Mouse (Mus musculus): Measurements from ENCODE around the gene Acot5. TPM values are rescaled to one million over a fixed set of nuclear protein-coding genes. Genes with fewer than 3 reads are reported as not detected.

The Acot5 gene
- total and polyA plus RNA-seq, 2 experiments from 2014 or later: 1.1 to 2.0 TPM

DNA sequence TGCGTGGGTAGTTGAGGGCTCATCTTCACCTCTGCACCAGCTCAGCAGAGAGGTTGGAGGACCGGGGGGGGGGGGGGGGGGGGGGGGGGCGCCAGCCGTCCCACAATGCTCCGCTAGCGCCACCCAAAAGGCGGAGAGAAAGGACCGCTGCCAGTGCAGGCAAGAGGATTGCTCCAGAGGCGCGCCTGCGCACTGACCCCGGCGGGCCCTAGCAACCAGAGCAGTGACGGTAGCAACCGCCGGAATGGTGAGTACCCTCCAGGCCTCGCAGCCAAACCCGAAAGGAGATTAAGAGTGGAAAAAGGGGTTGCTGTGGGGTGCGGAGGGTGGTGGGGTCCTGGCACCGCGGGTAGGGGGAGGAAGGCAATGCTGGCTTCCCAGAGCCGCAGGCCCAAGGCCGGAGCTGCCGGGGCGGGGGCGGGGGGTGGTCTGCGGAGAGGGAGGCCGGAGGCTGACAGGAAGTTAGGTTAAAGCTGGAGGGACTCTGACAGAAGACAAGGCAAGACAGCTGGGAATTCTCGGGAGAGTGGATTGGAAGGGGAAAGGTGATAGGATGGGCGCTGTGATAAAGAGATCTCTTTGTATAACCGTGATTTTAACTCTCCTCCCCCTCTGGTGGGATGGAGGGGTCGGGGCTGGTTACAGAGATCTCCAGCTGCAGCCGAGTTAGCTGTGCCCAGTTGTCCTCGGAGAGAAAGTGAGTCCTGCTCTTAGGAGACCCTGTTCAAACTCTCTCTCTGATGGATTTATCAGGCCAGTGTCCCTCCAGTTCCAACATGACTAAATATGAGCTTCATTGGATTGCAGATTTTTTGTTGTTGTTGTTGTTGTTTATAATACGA is 45.2 kb downstream of the Acot5 start, which contains the start of gene Dnal1:
TSS of gene Dnal1 (plus strand) at position 214 of the 842 bp plus-strand sequence.
- ATAC-seq (ENCODE audit: low FRiP score): peak; percentile 92
- Histone ChIP-seq H3K4me1 (ENCODE audit: insufficient read depth, low read length) (no peaks in the 10 kb centered on the region), H3K4me3 (ENCODE audit: low read depth, low read length) (peak within 1 kb of the TSS; percentile 81), H3K36me3 (ENCODE audit: insufficient read depth, low read length) (no peaks in the 10 kb centered on the region), H3K4me2 (ENCODE audit: low read depth, low read length, poor library complexity, severe bottlenecking) (peak within 1 kb of the TSS; percentile 73), H3K27ac (ENCODE audit: low read depth, low read length) (peak within 1 kb of the TSS; percentile 78), H3K27me3 (ENCODE audit: insufficient read depth, low read length) (no peaks in the 10 kb centered on the region), H3K9ac (replicated peaks; ENCODE audit: low read length, poor library complexity, severe bottlenecking) (peak within 1 kb of the TSS; percentile 79), H3K9me3 (ENCODE audit: low read length) (no peaks in the 10 kb centered on the region)
- 2% methylated on average over 30 of the region's 35 CpGs for WGBS
- DNase-seq (ENCODE audit: low spot score): peak; percentile 97
- TF ChIP-seq CTCF (IDR thresholded peaks at IDR 0.05): peak; percentile 26; the same call in 1 of the 2 replicates

DNA sequence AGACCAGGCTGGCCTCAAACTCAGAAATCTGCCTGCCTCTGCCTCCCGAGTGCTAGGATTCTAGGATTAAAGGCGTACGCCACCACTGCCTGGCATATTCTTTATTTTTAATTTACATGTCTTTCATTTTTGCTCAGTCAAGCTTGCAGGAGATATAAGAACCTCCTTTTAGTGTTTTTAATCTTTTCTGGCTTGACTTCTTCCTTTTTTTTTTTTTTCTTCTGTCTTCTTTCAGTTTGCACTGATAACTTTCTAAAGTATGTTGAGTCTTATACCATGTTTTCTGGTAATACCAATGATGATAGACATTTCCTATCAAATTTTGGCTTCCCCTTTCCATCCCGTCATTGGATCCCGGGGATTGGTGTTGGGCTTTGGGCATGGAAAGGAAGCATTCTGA is 50.5 kb downstream of the Acot5 start:
- ATAC-seq (ENCODE audit: low FRiP score): no peak
- 96% methylated on average over 5 of the region's 5 CpGs for WGBS
- no peak for TF ChIP-seq CTCF (IDR thresholded peaks at IDR 0.05)

More for the DNA sequence above, 50.5 kb downstream of the Acot5 start:
- Histone ChIP-seq H3K27ac (ENCODE audit: low read depth, low read length) (no peak overlapping the region), H3K4me3 (ENCODE audit: low read depth, low read length) (no peak overlapping the region), H3K9ac (replicated peaks; ENCODE audit: low read length, poor library complexity, severe bottlenecking) (no peak overlapping the region), H3K9me3 (ENCODE audit: low read length) (no peaks in the 10 kb centered on the region), H3K36me3 (ENCODE audit: insufficient read depth, low read length) (0 out of 2 replicates have a peak, but pooled peaks cover 2% of the 10 kb centered on the region), H3K4me2 (ENCODE audit: low read depth, low read length, poor library complexity, severe bottlenecking) (no peak overlapping the region), H3K4me1 (ENCODE audit: insufficient read depth, low read length) (no peaks in the 10 kb centered on the region), H3K27me3 (ENCODE audit: insufficient read depth, low read length) (no peaks in the 10 kb centered on the region)
- no peak for DNase-seq (ENCODE audit: low spot score)

Other genes with a start within 250 kb of the Acot5 start
- 17.5 and 17.8 TPM in 2 replicates for gene Numb, start 147.4 kb upstream of the Acot5 start, total RNA-seq (2014; rRNA removed)
- 9.0 TPM in 2 replicates for gene Numb, start 147.4 kb upstream of the Acot5 start, polyA plus RNA-seq (2015; fragmentation: Nextera tagmentation; extraction: Ambion mirVana)
- gene Riox1, start 118.7 kb upstream of the Acot5 start, total RNA-seq (2014; rRNA removed): 25.3 and 27.8 TPM in 2 replicates
- 10.4 and 12.6 TPM in 2 replicates for gene Riox1, start 118.7 kb upstream of the Acot5 start, polyA plus RNA-seq (2015; fragmentation: Nextera tagmentation; extraction: Ambion mirVana)
- gene Heatr4, start 84.5 kb upstream of the Acot5 start, total RNA-seq (2014; rRNA removed): 0.05 TPM in 1 of 2 replicates, not detected in the other
- 0.10 TPM in 1 of 2 replicates, not detected in the other for gene Heatr4, start 84.5 kb upstream of the Acot5 start, polyA plus RNA-seq (2015; fragmentation: Nextera tagmentation; extraction: Ambion mirVana)
- gene Acot2, start 81.5 kb upstream of the Acot5 start, total RNA-seq (2014; rRNA removed): 16.7 and 20.7 TPM in 2 replicates
- 22.1 and 26.0 TPM in 2 replicates for gene Acot2, start 81.5 kb upstream of the Acot5 start, polyA plus RNA-seq (2015; fragmentation: Nextera tagmentation; extraction: Ambion mirVana)
- gene Acot1, start 59.8 kb upstream of the Acot5 start, total RNA-seq (2014; rRNA removed): 117 and 120 TPM in 2 replicates
- 114 and 120 TPM in 2 replicates for gene Acot1, start 59.8 kb upstream of the Acot5 start, polyA plus RNA-seq (2015; fragmentation: Nextera tagmentation; extraction: Ambion mirVana)
- 0.33 and 1.7 TPM in 2 replicates for gene Acot4, start 30.9 kb upstream of the Acot5 start, total RNA-seq (2014; rRNA removed)
- 0.84 and 1.3 TPM in 2 replicates for gene Acot4, start 30.9 kb upstream of the Acot5 start, polyA plus RNA-seq (2015; fragmentation: Nextera tagmentation; extraction: Ambion mirVana)
- gene Gm49366, start 30.4 kb upstream of the Acot5 start, total RNA-seq (2014; rRNA removed): not detected in 2 replicates
- gene Gm49366, start 30.4 kb upstream of the Acot5 start, polyA plus RNA-seq (2015; fragmentation: Nextera tagmentation; extraction: Ambion mirVana): not detected in 2 replicates
- gene Acot3, start 17.2 kb upstream of the Acot5 start, total RNA-seq (2014; rRNA removed): 0.77 and 3.4 TPM in 2 replicates
- 0.99 and 2.0 TPM in 2 replicates for gene Acot3, start 17.2 kb upstream of the Acot5 start, polyA plus RNA-seq (2015; fragmentation: Nextera tagmentation; extraction: Ambion mirVana)
- gene Acot6, start 31.3 kb downstream of the Acot5 start, total RNA-seq (2014; rRNA removed): 4.7 and 5.8 TPM in 2 replicates
- gene Acot6, start 31.3 kb downstream of the Acot5 start, polyA plus RNA-seq (2015; fragmentation: Nextera tagmentation; extraction: Ambion mirVana): 1.4 and 1.7 TPM in 2 replicates
- gene Dnal1, start 45.0 kb downstream of the Acot5 start, total RNA-seq (2014; rRNA removed): 15.6 and 17.1 TPM in 2 replicates
- gene Dnal1, start 45.0 kb downstream of the Acot5 start, polyA plus RNA-seq (2015; fragmentation: Nextera tagmentation; extraction: Ambion mirVana): 7.1 and 10.7 TPM in 2 replicates
- gene Pnma1, start 79.2 kb downstream of the Acot5 start, total RNA-seq (2014; rRNA removed): 6.0 and 8.1 TPM in 2 replicates
- 8.2 and 8.9 TPM in 2 replicates for gene Pnma1, start 79.2 kb downstream of the Acot5 start, polyA plus RNA-seq (2015; fragmentation: Nextera tagmentation; extraction: Ambion mirVana)
- 8.5 and 15.6 TPM in 2 replicates for gene Elmsan1, start 149.6 kb downstream of the Acot5 start, total RNA-seq (2014; rRNA removed)
- gene Elmsan1, start 149.6 kb downstream of the Acot5 start, polyA plus RNA-seq (2015; fragmentation: Nextera tagmentation; extraction: Ambion mirVana): 2.0 and 3.0 TPM in 2 replicates
- 13.6 and 16.5 TPM in 2 replicates for gene Ptgr2, start 215.9 kb downstream of the Acot5 start, total RNA-seq (2014; rRNA removed)
- gene Ptgr2, start 215.9 kb downstream of the Acot5 start, polyA plus RNA-seq (2015; fragmentation: Nextera tagmentation; extraction: Ambion mirVana): 18.8 and 19.6 TPM in 2 replicates
- gene Zfp410, start 247.5 kb downstream of the Acot5 start, total RNA-seq (2014; rRNA removed): 55.9 and 60.4 TPM in 2 replicates
- gene Zfp410, start 247.5 kb downstream of the Acot5 start, polyA plus RNA-seq (2015; fragmentation: Nextera tagmentation; extraction: Ambion mirVana): 44.7 and 48.5 TPM in 2 replicates